Mouse (Mus musculus) stomach, postnatal 0 days (tissue): ENCODE measurements around the gene Utrn.

Experiments used
- CTCF ChIP-seq: IDR thresholded peaks from 2 replicates; pipeline ENCODE4 v1.5.1; 2016; ENCODE audit warnings: antibody characterized with exemption, low read depth, mild to moderate bottlenecking, moderate library complexity
- EP300 ChIP-seq: optimal IDR thresholded peaks from 2 replicates; pipeline ENCODE3; 2016; ENCODE audit warnings: antibody characterized with exemption

DNA sequence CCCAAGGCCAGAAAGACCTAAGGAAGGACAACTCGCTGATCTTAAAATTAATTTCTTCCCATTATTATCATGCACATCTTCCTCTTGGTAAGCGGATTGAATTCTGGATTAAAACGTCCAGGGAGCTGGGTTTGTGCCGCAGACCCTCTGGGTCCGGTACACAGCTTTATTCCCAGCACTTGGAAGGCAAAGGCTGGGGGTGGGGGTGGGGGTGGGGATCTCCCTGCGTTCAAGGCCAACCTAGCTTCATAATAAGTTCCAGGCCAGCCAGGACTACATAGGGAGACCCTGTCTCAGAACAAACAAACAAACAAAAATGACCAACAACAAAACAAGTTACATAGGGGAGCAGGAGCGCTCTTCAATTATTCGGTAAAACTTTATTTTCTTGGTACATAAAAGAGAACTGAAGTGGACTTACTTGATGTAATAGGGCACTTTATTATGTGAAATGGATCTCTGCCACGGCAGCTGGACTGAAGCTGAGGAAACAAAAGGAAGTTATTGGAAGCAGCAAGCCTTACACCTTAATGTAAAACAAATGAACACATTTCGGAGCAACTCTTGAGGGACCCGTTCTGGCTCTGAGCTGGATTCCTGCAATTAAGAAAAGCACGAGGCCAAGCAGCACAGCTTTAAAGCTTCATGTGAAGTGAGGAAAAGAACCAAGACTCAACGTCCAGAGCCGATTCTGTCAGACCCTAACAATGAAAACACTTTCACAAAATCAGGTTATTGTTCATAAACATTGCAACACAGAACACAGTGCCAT, 394.1 kb downstream of the Utrn start:
- TF ChIP-seq CTCF (no peak), EP300 (no peak)
